Mouse (Mus musculus) lung, postnatal 25 days (tissue): ENCODE data around the gene Magea1.
"Not testable (repeated sequence)": the region's sequence is repeated elsewhere in the genome, so short reads cannot be mapped to it uniquely, and the experiment has no call there.

Source experiments
- DNase-seq: peaks from one replicate; pipeline ENCODE4 v3.0.0; 2022; ENCODE audit warnings: low spot score

Magea1 gene

GRCm38 (mm10) chrX:155089693-155090092 lies at the start of gene Magea1:
Magea1 (minus strand) TSS chrX:155089793.
- DNase-seq, result not testable (repeated sequence)

- DNase-seq, result not testable (repeated sequence)
Observed at GRCm38 (mm10) chrX:155128312-155128711, 38.7 kb upstream of the Magea1 start, which contains the start of gene Cldn34b2. Cldn34b2 (minus strand) TSS chrX:155128412.

- DNase-seq, result peak; percentile 14
Observed at GRCm38 (mm10) chrX:155098024-155098423, 8.4 kb upstream of the Magea1 start.

- not testable (repeated sequence) for DNase-seq
Observed at GRCm38 (mm10) chrX:155093566-155093965, 4.0 kb upstream of the Magea1 start, which contains the start of gene Magea2. Magea2 (minus strand) TSS chrX:155093666.

- DNase-seq, result not testable (repeated sequence)
Observed at GRCm38 (mm10) chrX:155063045-155063444, 26.5 kb downstream of the Magea1 start, which contains the start of gene Magea5. Magea5 (minus strand) TSS chrX:155063145.
